Mouse (Mus musculus) gastrocnemius, postnatal 4 days (tissue): Measurements from ENCODE around the gene Selenov. TPM values are rescaled to one million over a fixed set of nuclear protein-coding genes. Genes with fewer than 3 reads are reported as not detected.
A peak's percentile ranks its signal among the peaks of the same experiment; 100 is the strongest.
"Not testable (repeated sequence)": the region's sequence is repeated elsewhere in the genome, so short reads cannot be mapped to it uniquely, and the experiment has no call there.

Experiments
- DNase-seq, 2 experiments: peaks; one replicate each; pipeline ENCODE4 v3.0.0; 2021 to 2022; ENCODE audit warnings: low spot score in 2 of 2, mixed read lengths in 2 of 2
- total RNA-seq, 2 experiments: library from RNA; stranded (reverse); gene quantifications; 2 replicates each; pipeline ENCODE4 v1.2.3; 2021

Selenov gene
- total RNA-seq, 2 experiments from 2014 or later = not detected

- peak in 1 of 2 experiments; percentile 47 for DNase-seq
Observed at GRCm38 (mm10) chr7:28298837-28299625, 8.0 kb upstream of the Selenov start.

- peak; percentile 54 to 66 for DNase-seq
Observed at GRCm38 (mm10) chr7:28294481-28294880, 3.5 kb upstream of the Selenov start.

GRCm38 (mm10) chr7:28290165-28290564, 821 bp downstream of the Selenov start:
- DNase-seq = no peak

GRCm38 (mm10) chr7:28280630-28281029, 10.4 kb downstream of the Selenov start:
- DNase-seq = no peak

GRCm38 (mm10) chr7:28278279-28278652, 12.7 kb downstream of the Selenov start:
- no peak for DNase-seq

GRCm38 (mm10) chr7:28277615-28278278, 13.2 kb downstream of the Selenov start, which contains the start of gene Eid2b:
Gene Eid2b, plus strand, starts transcription at chr7:28277739.
- peak; percentile 97 to 98 for DNase-seq

- DNase-seq = no peak
Observed at GRCm38 (mm10) chr7:28277237-28277614, 13.8 kb downstream of the Selenov start.

- DNase-seq = no peak
Observed at GRCm38 (mm10) chr7:28271761-28272160, 19.2 kb downstream of the Selenov start.

GRCm38 (mm10) chr7:28269355-28269754, 21.6 kb downstream of the Selenov start:
- no peak for DNase-seq

GRCm38 (mm10) chr7:28268576-28268975, 22.4 kb downstream of the Selenov start:
- no peak for DNase-seq

- peak in 1 of 2 experiments; percentile 61 for DNase-seq
Observed at GRCm38 (mm10) chr7:28268042-28268531, 22.9 kb downstream of the Selenov start.

- DNase-seq = peak; percentile 58 to 82
Observed at GRCm38 (mm10) chr7:28267129-28268041, 23.6 kb downstream of the Selenov start, which contains the start of gene Eid2. Gene Eid2, plus strand, starts transcription at chr7:28267881.

- DNase-seq = no peak
Observed at GRCm38 (mm10) chr7:28265391-28265790, 25.6 kb downstream of the Selenov start.

- DNase-seq = peak; percentile 50 to 74
Observed at GRCm38 (mm10) chr7:28263786-28264185, 27.2 kb downstream of the Selenov start.

- DNase-seq = no peak
Observed at GRCm38 (mm10) chr7:28262861-28263260, 28.1 kb downstream of the Selenov start.

GRCm38 (mm10) chr7:28255476-28255875, 35.5 kb downstream of the Selenov start:
- DNase-seq = no peak

- DNase-seq = no peak
Observed at GRCm38 (mm10) chr7:28254591-28254990, 36.4 kb downstream of the Selenov start.

GRCm38 (mm10) chr7:28251976-28252375, 39.0 kb downstream of the Selenov start:
- no peak for DNase-seq

GRCm38 (mm10) chr7:28248957-28249356, 42.0 kb downstream of the Selenov start:
- DNase-seq = no peak

GRCm38 (mm10) chr7:28243943-28244342, 47.0 kb downstream of the Selenov start:
- DNase-seq = not testable (repeated sequence)
